Mouse (Mus musculus) stomach, postnatal 0 days (tissue): ENCODE results near the gene Prkci.

ENCODE experiments used
- CTCF ChIP-seq: IDR thresholded peaks from 2 replicates; pipeline ENCODE4 v1.5.1; 2016; ENCODE audit warnings: antibody characterized with exemption, low read depth, mild to moderate bottlenecking, moderate library complexity
- EP300 ChIP-seq: optimal IDR thresholded peaks from 2 replicates; pipeline ENCODE3; 2016; ENCODE audit warnings: antibody characterized with exemption

DNA sequence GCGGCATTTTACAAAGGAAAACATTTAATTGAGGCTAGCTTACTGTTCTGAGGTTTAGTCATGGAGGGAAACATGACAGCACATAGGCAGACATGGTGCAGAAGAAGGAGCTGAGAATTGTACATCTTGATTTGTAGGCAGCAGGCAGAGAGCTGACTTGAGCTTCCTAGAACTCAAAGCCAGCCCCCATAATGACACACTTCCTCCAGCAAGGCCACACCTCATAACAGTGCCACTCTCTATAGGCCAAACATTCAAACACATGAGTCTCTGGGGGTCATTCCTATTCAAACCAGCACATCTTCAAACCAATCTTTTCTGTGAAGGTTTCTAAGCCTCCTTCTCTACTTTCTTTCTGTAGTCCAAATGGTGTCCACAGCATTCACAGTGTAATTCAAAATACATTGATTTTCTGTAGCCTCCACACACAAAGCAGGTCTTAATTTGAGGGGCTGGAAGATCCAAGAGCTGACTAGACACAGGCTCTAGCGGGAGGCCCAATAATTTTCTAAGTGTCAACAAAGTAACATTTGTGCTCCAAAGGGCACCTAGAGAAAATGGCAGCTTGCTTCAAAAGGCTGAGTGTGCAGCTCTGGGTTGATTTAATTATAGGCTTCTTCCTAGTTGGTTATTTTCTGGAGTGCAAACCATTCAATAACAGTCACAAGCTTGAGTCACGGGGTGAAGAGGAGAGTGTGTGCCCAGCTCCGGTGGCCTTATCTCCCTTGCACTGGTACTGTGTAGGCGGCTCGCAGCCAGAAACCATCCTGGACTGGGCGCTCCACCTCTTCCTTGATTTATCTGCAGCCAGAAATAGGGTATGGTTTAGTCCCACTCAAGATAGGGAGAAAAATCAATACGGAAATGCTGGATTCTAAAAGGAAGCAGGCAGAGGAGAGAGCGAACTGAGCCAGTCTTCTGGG lies 7.9 kb upstream of the Prkci start:
- no peak for TF ChIP-seq CTCF
- no peak for TF ChIP-seq EP300
